Mouse (Mus musculus): Measurements from ENCODE around the gene Zfp955b. TPM values are rescaled to one million over a fixed set of nuclear protein-coding genes. Genes with fewer than 3 reads are reported as not detected.
"Not testable (repeated sequence)": the region's sequence is repeated elsewhere in the genome, so short reads cannot be mapped to it uniquely, and the experiment has no call there.

Zfp955b gene
- 9.5 and 10.1 TPM in 2 replicates for polyA plus RNA-seq (2014; fragmentation: Nextera tagmentation; extraction: Ambion mirVana)

- H3K9me3 ChIP-seq (ENCODE audit: low read depth, low read length); H3K27me3 ChIP-seq (ENCODE audit: insufficient read depth, low read length); DNase-seq; H3K4me1 ChIP-seq (ENCODE audit: insufficient read depth); H3K36me3 ChIP-seq (ENCODE audit: insufficient read depth); H3K9ac ChIP-seq; H3K4me3 ChIP-seq (ENCODE audit: low read depth, low read length); H3K27ac ChIP-seq (ENCODE audit: low read depth): not testable (repeated sequence)
- peak; percentile 100 for ATAC-seq (ENCODE audit: insufficient read depth)
- no CpG with 5 or more reads among the region's 25 CpGs for WGBS
- peak within 1 kb of the TSS; percentile 31; the same call in 1 of the 2 replicates for H3K4me2 ChIP-seq
Observed at GRCm38 (mm10) chr17:33289039-33289875, at the start of gene Zfp955b. TSS of gene Zfp955b (plus strand) at chr17:33289544.

- DNase-seq; H3K9me3 ChIP-seq (ENCODE audit: low read depth, low read length); H3K27me3 ChIP-seq (ENCODE audit: insufficient read depth, low read length); H3K9ac ChIP-seq; H3K4me1 ChIP-seq (ENCODE audit: insufficient read depth); H3K36me3 ChIP-seq (ENCODE audit: insufficient read depth); H3K4me3 ChIP-seq (ENCODE audit: low read depth, low read length); H3K27ac ChIP-seq (ENCODE audit: low read depth): not testable (repeated sequence)
- ATAC-seq (ENCODE audit: insufficient read depth): peak; percentile 100
- WGBS: 29% methylated on average over 1 of the region's 34 CpGs
- peak within 1 kb of the TSS; percentile 23; the same call in 1 of the 2 replicates for H3K4me2 ChIP-seq
Observed at GRCm38 (mm10) chr17:33254530-33255318, 34.6 kb upstream of the Zfp955b start, which contains the start of gene Zfp955a. TSS of gene Zfp955a (minus strand) at chr17:33255145.

- ATAC-seq (ENCODE audit: insufficient read depth): not testable (repeated sequence)
Observed at GRCm38 (mm10) chr17:33255319-33255657, 34.1 kb upstream of the Zfp955b start.

GRCm38 (mm10) chr17:33264376-33264775, 25.0 kb upstream of the Zfp955b start, which contains the start of gene Olfr63:
TSS of gene Olfr63 (plus strand) at chr17:33264676.
- Histone ChIP-seq H3K9ac (no peak within 1 kb of the TSS), H3K4me3 (ENCODE audit: low read depth, low read length) (no peak within 1 kb of the TSS), H3K4me1 (ENCODE audit: insufficient read depth) (no peaks in the 10 kb centered on the region), H3K4me2 (no peak within 1 kb of the TSS), H3K27me3 (ENCODE audit: insufficient read depth, low read length) (no peaks in the 10 kb centered on the region), H3K9me3 (ENCODE audit: low read depth, low read length) (no peaks in the 10 kb centered on the region), H3K27ac (ENCODE audit: low read depth) (no peak within 1 kb of the TSS), H3K36me3 (ENCODE audit: insufficient read depth) (no peaks in the 10 kb centered on the region)
- TF ChIP-seq CTCF (IDR thresholded peaks at IDR 0.05; ENCODE audit: low read depth): no peak
- DNase-seq: no peak
- 65% methylated on average over 1 of the region's 1 CpGs for WGBS
- no peak for ATAC-seq (ENCODE audit: insufficient read depth)

More at GRCm38 (mm10) chr17:33255319-33255657, 34.1 kb upstream of the Zfp955b start:
- H3K4me2 ChIP-seq; H3K27me3 ChIP-seq (ENCODE audit: insufficient read depth, low read length); H3K9me3 ChIP-seq (ENCODE audit: low read depth, low read length); H3K36me3 ChIP-seq (ENCODE audit: insufficient read depth); H3K4me3 ChIP-seq (ENCODE audit: low read depth, low read length); H3K9ac ChIP-seq; DNase-seq; H3K4me1 ChIP-seq (ENCODE audit: insufficient read depth); H3K27ac ChIP-seq (ENCODE audit: low read depth): not testable (repeated sequence)
- WGBS: no CpG with 5 or more reads among the region's 2 CpGs

- H3K4me3 ChIP-seq (ENCODE audit: low read depth, low read length): no peak overlapping the region
- H3K9me3 ChIP-seq (ENCODE audit: low read depth, low read length): no peaks in the 10 kb centered on the region
- 86% methylated on average over 9 of the region's 9 CpGs for WGBS
- no peaks in the 10 kb centered on the region for H3K27me3 ChIP-seq (ENCODE audit: insufficient read depth, low read length)
- H3K27ac ChIP-seq (ENCODE audit: low read depth): no peak overlapping the region
- H3K36me3 ChIP-seq (ENCODE audit: insufficient read depth): no peaks in the 10 kb centered on the region
- ATAC-seq (ENCODE audit: insufficient read depth) (no peak), DNase-seq (no peak)
- no peak for TF ChIP-seq CTCF (IDR thresholded peaks at IDR 0.05; ENCODE audit: low read depth)
- H3K4me2 ChIP-seq: no peak overlapping the region
- H3K9ac ChIP-seq: no peak overlapping the region
- no peaks in the 10 kb centered on the region for H3K4me1 ChIP-seq (ENCODE audit: insufficient read depth)
Observed at GRCm38 (mm10) chr17:33268907-33269306, 20.4 kb upstream of the Zfp955b start.

- H3K9ac ChIP-seq; H3K27me3 ChIP-seq (ENCODE audit: insufficient read depth, low read length); H3K4me2 ChIP-seq; H3K4me1 ChIP-seq (ENCODE audit: insufficient read depth); H3K4me3 ChIP-seq (ENCODE audit: low read depth, low read length); H3K9me3 ChIP-seq (ENCODE audit: low read depth, low read length); DNase-seq; H3K27ac ChIP-seq (ENCODE audit: low read depth); H3K36me3 ChIP-seq (ENCODE audit: insufficient read depth); ATAC-seq (ENCODE audit: insufficient read depth): not testable (repeated sequence)
- no CpG with 5 or more reads among the region's 9 CpGs for WGBS
Observed at GRCm38 (mm10) chr17:33289876-33290149, 469 bp downstream of the Zfp955b start.

GRCm38 (mm10) chr17:33352981-33353380, 63.6 kb downstream of the Zfp955b start:
- Histone ChIP-seq H3K9me3 (ENCODE audit: low read depth, low read length) (peaks cover 5% of the 10 kb centered on the region; the same call in 1 of the 2 replicates), H3K4me3 (ENCODE audit: low read depth, low read length) (no peak overlapping the region), H3K4me1 (ENCODE audit: insufficient read depth) (no peaks in the 10 kb centered on the region), H3K27ac (ENCODE audit: low read depth) (no peak overlapping the region), H3K9ac (no peak overlapping the region), H3K4me2 (no peak overlapping the region), H3K36me3 (ENCODE audit: insufficient read depth) (no peaks in the 10 kb centered on the region), H3K27me3 (ENCODE audit: insufficient read depth, low read length) (no peaks in the 10 kb centered on the region)
- no peak for TF ChIP-seq CTCF (IDR thresholded peaks at IDR 0.05; ENCODE audit: low read depth)
- 94% methylated on average over 1 of the region's 1 CpGs for WGBS
- ATAC-seq (ENCODE audit: insufficient read depth) (no peak), DNase-seq (no peak)

Other genes with a start within 250 kb of the Zfp955b start
- not detected in 2 replicates for gene 4921501E09Rik, start 221.5 kb upstream of the Zfp955b start, polyA plus RNA-seq (2014; fragmentation: Nextera tagmentation; extraction: Ambion mirVana)
- gene Zfp563, start 200.2 kb upstream of the Zfp955b start, polyA plus RNA-seq (2014; fragmentation: Nextera tagmentation; extraction: Ambion mirVana): 6.2 and 8.0 TPM in 2 replicates
- gene Morc2b, start 149.9 kb upstream of the Zfp955b start, polyA plus RNA-seq (2014; fragmentation: Nextera tagmentation; extraction: Ambion mirVana): not detected in 2 replicates
- gene Olfr55, start 121.1 kb upstream of the Zfp955b start, polyA plus RNA-seq (2014; fragmentation: Nextera tagmentation; extraction: Ambion mirVana): not detected in 2 replicates
- not detected in 2 replicates for gene Olfr239, start 98.2 kb upstream of the Zfp955b start, polyA plus RNA-seq (2014; fragmentation: Nextera tagmentation; extraction: Ambion mirVana)
- not detected in 2 replicates for gene Olfr1564, start 67.9 kb upstream of the Zfp955b start, polyA plus RNA-seq (2014; fragmentation: Nextera tagmentation; extraction: Ambion mirVana)
- gene Zfp955a, start 34.4 kb upstream of the Zfp955b start, polyA plus RNA-seq (2014; fragmentation: Nextera tagmentation; extraction: Ambion mirVana): 18.9 and 20.0 TPM in 2 replicates
- 0.03 TPM in 2 replicates for gene Olfr63, start 24.9 kb upstream of the Zfp955b start, polyA plus RNA-seq (2014; fragmentation: Nextera tagmentation; extraction: Ambion mirVana)
- gene Zfp81, start 69.3 kb downstream of the Zfp955b start, polyA plus RNA-seq (2014; fragmentation: Nextera tagmentation; extraction: Ambion mirVana): 14.7 and 17.4 TPM in 2 replicates
- gene Zfp101, start 105.1 kb downstream of the Zfp955b start, polyA plus RNA-seq (2014; fragmentation: Nextera tagmentation; extraction: Ambion mirVana): 20.4 and 20.8 TPM in 2 replicates
- gene Actl9, start 143.4 kb downstream of the Zfp955b start, polyA plus RNA-seq (2014; fragmentation: Nextera tagmentation; extraction: Ambion mirVana): 0.23 TPM in 1 of 2 replicates, not detected in the other
- gene Adamts10, start 234.7 kb downstream of the Zfp955b start, polyA plus RNA-seq (2014; fragmentation: Nextera tagmentation; extraction: Ambion mirVana): 117 and 126 TPM in 2 replicates